Mouse (Mus musculus): Measurements from ENCODE around the gene Hoxa4.

Hoxa4 gene

GRCm38 (mm10) chr6:52216691-52217458 is 25.3 kb upstream of the Hoxa4 start:
- DNase-seq (ENCODE audit: low spot score): no peak

- DNase-seq (ENCODE audit: low spot score): no peak
Measured at GRCm38 (mm10) chr6:52215771-52216535, 24.4 kb upstream of the Hoxa4 start.

GRCm38 (mm10) chr6:52215070-52215469 is 23.5 kb upstream of the Hoxa4 start:
- no peak for DNase-seq (ENCODE audit: low spot score)

GRCm38 (mm10) chr6:52214271-52214670 is 22.7 kb upstream of the Hoxa4 start:
- DNase-seq (ENCODE audit: low spot score): no peak

GRCm38 (mm10) chr6:52213119-52213986 is 21.8 kb upstream of the Hoxa4 start, which contains the start of the genes Hoxa3 and Gm28308:
TSS of gene Hoxa3 (minus strand) at chr6:52213336.
TSS of gene Gm28308 (minus strand) at chr6:52213339.
- no peak for DNase-seq (ENCODE audit: low spot score)

- DNase-seq (ENCODE audit: low spot score): no peak
Measured at GRCm38 (mm10) chr6:52212556-52213118, 21.1 kb upstream of the Hoxa4 start.

GRCm38 (mm10) chr6:52211961-52212360 is 20.4 kb upstream of the Hoxa4 start:
- DNase-seq (ENCODE audit: low spot score): no peak

- DNase-seq (ENCODE audit: low spot score): peak; percentile 72
Measured at GRCm38 (mm10) chr6:52211170-52211935, 19.8 kb upstream of the Hoxa4 start.

GRCm38 (mm10) chr6:52209685-52210046 is 18.1 kb upstream of the Hoxa4 start:
- DNase-seq (ENCODE audit: low spot score): no peak

- DNase-seq (ENCODE audit: low spot score): no peak
Measured at GRCm38 (mm10) chr6:52208868-52209684, 17.5 kb upstream of the Hoxa4 start.

- no peak for DNase-seq (ENCODE audit: low spot score)
Measured at GRCm38 (mm10) chr6:52208072-52208867, 16.7 kb upstream of the Hoxa4 start, which contains the start of gene Hoxa6. TSS of gene Hoxa6 (minus strand) at chr6:52208722.

- no peak for DNase-seq (ENCODE audit: low spot score)
Measured at GRCm38 (mm10) chr6:52207684-52207976, 16.1 kb upstream of the Hoxa4 start.

GRCm38 (mm10) chr6:52206882-52207683 is 15.5 kb upstream of the Hoxa4 start:
- DNase-seq (ENCODE audit: low spot score): no peak

- no peak for DNase-seq (ENCODE audit: low spot score)
Measured at GRCm38 (mm10) chr6:52205638-52206621, 14.4 kb upstream of the Hoxa4 start.

- no peak for DNase-seq (ENCODE audit: low spot score)
Measured at GRCm38 (mm10) chr6:52205221-52205620, 13.7 kb upstream of the Hoxa4 start.

GRCm38 (mm10) chr6:52204050-52204752 is 12.6 kb upstream of the Hoxa4 start, which contains the start of gene Hoxa5:
TSS of gene Hoxa5 (minus strand) at chr6:52204587.
- DNase-seq (ENCODE audit: low spot score): peak; percentile 92

Data from lung, postnatal 25 days (tissue).